Mouse (Mus musculus): ENCODE measurements at regions not wholly inside any gene's neighbourhood (a gene's known extent, or its start where the extent isn't known, plus 50 kb on each side); places are given as distances from the start of the nearest gene placed in this dataset.

GRCm38 (mm10) chr1:164607061-164607460 is 148.9 kb upstream of the Atp1b1 start:
- no peak for TF ChIP-seq CTCF (IDR thresholded peaks at IDR 0.05; ENCODE audit: borderline replicate concordance, insufficient read depth, low read length)
- no peak for TF ChIP-seq POLR2A (IDR thresholded peaks at IDR 0.05; ENCODE audit: low read depth, low read length)
